Mouse (Mus musculus) layer of hippocampus, adult 2 months (tissue): ENCODE data around the gene Dmrta2. TPM values are rescaled to one million over a fixed set of nuclear protein-coding genes. Genes with fewer than 3 reads are reported as not detected.

Experiments
- DNase-seq, 2 experiments: peaks; one replicate each; pipeline ENCODE4 v3.0.0; 2022; ENCODE audit warnings: low spot score in 2 of 2
- H3K27ac ChIP-seq: fragments of 200-600 bp; 2 replicates; pipeline ENCODE4 v1.8.1; 2022
- H3K4me3 ChIP-seq: fragments of 200-600 bp; 2 replicates; pipeline ENCODE4 v1.8.1; 2022; ENCODE audit warnings: mild to moderate bottlenecking
- CTCF ChIP-seq: fragments of 200-600 bp; conservative IDR thresholded peaks from 2 replicates; pipeline ENCODE4 v1.8.1; 2022; ENCODE audit warnings: antibody characterized with exemption, mild to moderate bottlenecking, moderate library complexity
- total RNA-seq, 2 experiments: library from RNA; stranded (reverse); gene quantifications; 2 replicates each; pipeline ENCODE4 v1.2.3; 2021

Dmrta2 gene
- total RNA-seq, 2 experiments from 2014 or later, result 3.5 to 4.4 TPM

- TF ChIP-seq CTCF, result no peak
- H3K27ac ChIP-seq, result peak overlapping the region; percentile 69
- no peak for DNase-seq
- H3K4me3 ChIP-seq, result peak overlapping the region; percentile 31
These were observed 4.2 kb downstream of the Dmrta2 start for GRCm38 (mm10) chr4:109981871-109982680.

- no peak for TF ChIP-seq CTCF
- H3K27ac ChIP-seq, result peak overlapping the region; percentile 69
These were observed 4.9 kb downstream of the Dmrta2 start for GRCm38 (mm10) chr4:109982681-109983265.

GRCm38 (mm10) chr4:109983281-109984001 is 5.6 kb downstream of the Dmrta2 start:
- no peak for TF ChIP-seq CTCF
- H3K27ac ChIP-seq, result peak overlapping the region; percentile 69; the same call in 1 of the 2 replicates
- H3K4me3 ChIP-seq, result peak overlapping the region; percentile 36; the same call in 1 of the 2 replicates
- DNase-seq, result no peak

More at GRCm38 (mm10) chr4:109982681-109983265, 4.9 kb downstream of the Dmrta2 start:
- DNase-seq, result no peak
- H3K4me3 ChIP-seq, result peak overlapping the region; percentile 31

GRCm38 (mm10) chr4:109984011-109984411 is 6.2 kb downstream of the Dmrta2 start:
- no peak for DNase-seq
- Histone ChIP-seq H3K4me3 (peak overlapping the region; percentile 36; the same call in 1 of the 2 replicates), H3K27ac (peak overlapping the region; percentile 69; the same call in 1 of the 2 replicates)
- TF ChIP-seq CTCF, result no peak

GRCm38 (mm10) chr4:109984496-109985423 is 6.9 kb downstream of the Dmrta2 start:
- Histone ChIP-seq H3K4me3 (no peak overlapping the region), H3K27ac (no peak overlapping the region)
- no peak for TF ChIP-seq CTCF
- no peak for DNase-seq

GRCm38 (mm10) chr4:109985424-109986172 is 7.7 kb downstream of the Dmrta2 start:
- no peak overlapping the region for H3K27ac ChIP-seq
- no peak for TF ChIP-seq CTCF
- no peak for DNase-seq
- no peak overlapping the region for H3K4me3 ChIP-seq

GRCm38 (mm10) chr4:109986301-109986700 is 8.4 kb downstream of the Dmrta2 start:
- no peak for DNase-seq
- no peak for TF ChIP-seq CTCF
- Histone ChIP-seq H3K4me3 (no peak overlapping the region), H3K27ac (no peak overlapping the region)

- no peak for TF ChIP-seq CTCF
- Histone ChIP-seq H3K4me3 (no peak overlapping the region), H3K27ac (no peak overlapping the region)
- DNase-seq, result no peak
These were observed 9.0 kb downstream of the Dmrta2 start for GRCm38 (mm10) chr4:109986748-109987355.

GRCm38 (mm10) chr4:109987560-109988362 is 9.9 kb downstream of the Dmrta2 start:
- Histone ChIP-seq H3K4me3 (no peak overlapping the region), H3K27ac (no peak overlapping the region)
- no peak for TF ChIP-seq CTCF
- DNase-seq, result no peak

- no peak overlapping the region for H3K4me3 ChIP-seq
- H3K27ac ChIP-seq, result no peak overlapping the region
- no peak for TF ChIP-seq CTCF
- DNase-seq, result no peak
These were observed 10.6 kb downstream of the Dmrta2 start for GRCm38 (mm10) chr4:109988411-109988810.
